Mouse (Mus musculus) cerebellum, adult 2 months (tissue): ENCODE measurements around the gene Gramd1a. TPM values are rescaled to one million over a fixed set of nuclear protein-coding genes. Genes with fewer than 3 reads are reported as not detected.

ENCODE experiments used
- DNase-seq, 2 experiments: peaks; one replicate each; pipeline ENCODE4 v3.0.0; 2021
- H3K27ac ChIP-seq: fragments of 200-500 bp; 2 replicates; pipeline ENCODE4 v1.5.1; 2012; ENCODE audit warnings: low read length, control low read depth, inconsistent platforms; ENCODE audit not compliant: insufficient read depth
- H3K27me3 ChIP-seq: fragments of 200-500 bp; 2 replicates; pipeline ENCODE4 v1.6.1; 2012; ENCODE audit warnings: inconsistent platforms, mild to moderate bottlenecking, low read length, moderate library complexity; ENCODE audit not compliant: control insufficient read depth, insufficient read depth
- H3K4me1 ChIP-seq: fragments of 200-500 bp; 2 replicates; pipeline ENCODE4 v1.6.1; 2011; ENCODE audit warnings: low read length; ENCODE audit not compliant: control insufficient read depth, insufficient read depth
- H3K4me3 ChIP-seq: fragments of 200-500 bp; replicated peaks from 2 replicates; pipeline ENCODE3; 2011; ENCODE audit warnings: mild to moderate bottlenecking, low read depth, low read length, control low read depth; ENCODE audit not compliant: insufficient read depth
- CTCF ChIP-seq: fragments of 200-500 bp; IDR thresholded peaks from 2 replicates; pipeline ENCODE4 v1.5.1; 2011; ENCODE audit warnings: low read depth, mild to moderate bottlenecking, control low read depth, low read length, moderate library complexity, borderline replicate concordance; ENCODE audit not compliant: insufficient read depth
- POLR2A ChIP-seq: fragments of 200-500 bp; IDR thresholded peaks from 2 replicates; pipeline ENCODE4 v1.6.1; 2011; ENCODE audit warnings: low read length, control low read depth, borderline replicate concordance; ENCODE audit not compliant: insufficient read depth
- WGBS: fragments of 180-500 bp; shearing (Covaris S2); methylation state at CpG from one replicate; pipeline ENCODE4 v1.1.7; 2018; 5-methylcytosine and 5-hydroxymethylcytosine counted together
- polyA plus RNA-seq: library from polyadenylated mRNA; depleted of rRNA; stranded (reverse); fragments of >200 nt; gene quantifications from 2 replicates; pipeline ENCODE4 v1.2.3, GENCODE M21; 2012

The Gramd1a gene
- polyA plus RNA-seq, 1 experiment = 153 TPM

DNA sequence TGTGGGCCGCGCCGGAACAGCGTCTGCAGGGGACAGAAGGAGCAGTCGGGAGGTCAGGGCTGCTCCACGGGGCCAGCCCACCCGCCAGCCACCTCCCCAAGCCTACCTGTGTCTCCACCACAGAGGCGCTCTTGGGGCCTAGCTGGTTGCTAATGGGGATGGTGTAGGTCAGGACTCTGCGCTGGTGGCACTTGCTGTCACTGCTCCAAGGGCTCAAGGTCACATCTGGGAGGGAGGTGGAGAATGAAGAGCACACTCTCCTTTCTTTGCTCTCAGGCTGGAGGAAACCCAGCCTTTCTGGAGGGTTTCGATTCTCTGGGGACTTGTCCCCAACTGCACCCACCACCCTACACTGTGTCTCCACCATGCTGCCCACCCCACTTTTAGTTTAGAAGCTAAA is 20.0 kb downstream of the Gramd1a start:
- DNase-seq = no peak
- TF ChIP-seq POLR2A (no peak), CTCF (no peak)
- Histone ChIP-seq H3K27ac (no peak overlapping the region), H3K27me3 (no peaks in the 10 kb centered on the region), H3K4me3 (no peak overlapping the region), H3K4me1 (no peaks in the 10 kb centered on the region)
- 94% methylated on average over 10 of the region's 10 CpGs for WGBS

DNA sequence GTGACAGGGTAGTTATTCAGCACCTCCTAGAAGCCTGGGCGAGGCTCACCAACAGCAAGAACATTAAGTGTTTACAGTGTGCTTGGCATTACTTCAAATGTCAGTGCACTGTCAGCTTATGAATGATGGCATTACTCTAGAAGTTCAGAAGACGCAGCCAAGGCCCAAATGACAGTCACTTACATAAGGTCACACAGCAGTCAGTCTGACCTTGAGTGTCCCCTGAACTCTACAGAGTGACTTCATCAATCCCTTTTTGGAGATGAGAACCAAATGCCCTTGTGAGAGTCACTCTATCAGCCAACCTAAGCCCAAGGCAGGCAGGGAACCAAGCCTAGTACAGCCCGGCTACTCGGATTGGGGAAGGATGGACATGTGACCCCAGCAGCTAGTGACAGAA is 23.8 kb downstream of the Gramd1a start:
- H3K4me3 ChIP-seq = no peak overlapping the region
- peaks cover 10% of the 10 kb centered on the region for H3K4me1 ChIP-seq
- no peak overlapping the region for H3K27ac ChIP-seq
- WGBS = 87% methylated on average over 4 of the region's 4 CpGs
- no peak for TF ChIP-seq POLR2A
- TF ChIP-seq CTCF = no peak
- no peaks in the 10 kb centered on the region for H3K27me3 ChIP-seq
- no peak for DNase-seq

DNA sequence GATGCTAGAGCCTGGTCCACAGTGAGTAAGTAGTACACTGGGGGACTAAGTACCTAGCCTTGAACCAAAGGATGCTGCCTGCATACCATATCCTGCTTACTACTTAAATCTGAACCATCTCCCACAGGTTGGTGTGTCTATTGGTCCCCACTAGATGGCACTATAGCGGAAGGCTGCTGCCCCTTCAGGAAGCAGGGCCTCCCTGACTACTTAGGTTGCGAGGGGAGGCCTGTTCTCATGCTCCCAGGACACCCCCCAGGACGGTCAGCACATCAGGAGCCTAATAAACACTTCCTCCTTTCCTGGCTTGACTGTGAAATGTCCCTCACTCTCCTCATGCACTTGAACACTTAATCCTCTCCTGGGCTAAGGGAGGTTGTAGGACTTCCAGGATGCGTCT is 24.9 kb downstream of the Gramd1a start:
- peaks cover 10% of the 10 kb centered on the region for H3K4me1 ChIP-seq
- DNase-seq = peak; percentile 65 to 74
- no peaks in the 10 kb centered on the region for H3K27me3 ChIP-seq
- H3K27ac ChIP-seq = no peak overlapping the region
- peak; percentile 84 for TF ChIP-seq CTCF
- TF ChIP-seq POLR2A = no peak
- 30% methylated on average over 4 of the region's 4 CpGs for WGBS
- no peak overlapping the region for H3K4me3 ChIP-seq

DNA sequence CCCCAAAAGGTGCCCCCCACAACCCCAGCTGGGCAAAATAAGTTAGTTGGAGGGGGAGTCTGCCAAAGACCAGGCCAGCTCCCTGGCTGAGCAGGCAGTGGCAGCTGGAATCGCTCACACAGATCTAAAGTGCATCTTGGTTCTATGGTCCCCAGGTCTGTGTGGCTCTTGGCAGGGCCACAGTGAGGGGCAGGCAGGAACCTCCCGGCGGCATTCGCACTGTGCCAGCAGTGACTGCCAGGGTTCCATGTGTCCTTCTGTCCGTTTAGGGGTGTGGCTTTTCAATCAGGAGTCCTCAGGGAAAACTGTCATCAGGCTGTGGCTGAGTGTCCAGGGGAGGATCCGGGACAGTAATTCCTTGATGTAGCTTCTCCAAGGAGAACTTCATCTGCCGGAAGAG is 25.5 kb downstream of the Gramd1a start:
- Histone ChIP-seq H3K27me3 (no peaks in the 10 kb centered on the region), H3K4me1 (peaks cover 10% of the 10 kb centered on the region), H3K27ac (no peak overlapping the region), H3K4me3 (no peak overlapping the region)
- DNase-seq = no peak
- 27% methylated on average over 7 of the region's 7 CpGs for WGBS
- TF ChIP-seq CTCF (no peak), POLR2A (no peak)

DNA sequence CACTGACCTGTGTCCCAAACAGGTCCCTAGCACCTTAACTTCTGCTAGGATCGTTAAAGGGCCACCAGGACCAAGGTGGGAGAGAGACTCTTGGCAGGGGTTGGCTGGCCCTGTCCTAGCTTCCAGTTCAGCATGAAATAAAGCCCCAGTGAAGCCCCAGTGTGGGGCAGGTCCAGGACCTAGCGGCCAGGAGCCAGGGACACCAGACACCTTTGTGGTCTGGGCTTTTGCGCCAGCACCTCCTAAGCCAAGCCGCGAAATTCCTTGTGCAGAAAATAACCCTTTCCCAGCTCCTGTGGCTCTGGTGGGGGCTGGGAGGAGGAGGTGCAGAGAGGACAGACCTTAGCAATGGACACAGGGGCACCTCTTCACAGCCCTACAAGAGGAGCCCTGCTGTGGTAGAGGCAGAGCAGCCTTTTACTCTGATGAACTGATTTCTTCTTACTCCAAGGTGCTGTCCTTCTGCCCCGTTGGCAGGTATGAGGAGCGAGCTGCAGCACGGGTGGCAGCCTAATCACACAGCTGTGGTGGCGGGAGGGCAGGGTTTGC is 27.5 kb downstream of the Gramd1a start:
- WGBS = 40% methylated on average over 9 of the region's 9 CpGs
- H3K27ac ChIP-seq = peak overlapping the region; percentile 32; the same call in 1 of the 2 replicates
- no peak for TF ChIP-seq POLR2A
- no peak for TF ChIP-seq CTCF
- DNase-seq = peak; percentile 42 to 50
- H3K4me1 ChIP-seq = peaks cover 10% of the 10 kb centered on the region
- no peaks in the 10 kb centered on the region for H3K27me3 ChIP-seq
- H3K4me3 ChIP-seq = no peak overlapping the region

DNA sequence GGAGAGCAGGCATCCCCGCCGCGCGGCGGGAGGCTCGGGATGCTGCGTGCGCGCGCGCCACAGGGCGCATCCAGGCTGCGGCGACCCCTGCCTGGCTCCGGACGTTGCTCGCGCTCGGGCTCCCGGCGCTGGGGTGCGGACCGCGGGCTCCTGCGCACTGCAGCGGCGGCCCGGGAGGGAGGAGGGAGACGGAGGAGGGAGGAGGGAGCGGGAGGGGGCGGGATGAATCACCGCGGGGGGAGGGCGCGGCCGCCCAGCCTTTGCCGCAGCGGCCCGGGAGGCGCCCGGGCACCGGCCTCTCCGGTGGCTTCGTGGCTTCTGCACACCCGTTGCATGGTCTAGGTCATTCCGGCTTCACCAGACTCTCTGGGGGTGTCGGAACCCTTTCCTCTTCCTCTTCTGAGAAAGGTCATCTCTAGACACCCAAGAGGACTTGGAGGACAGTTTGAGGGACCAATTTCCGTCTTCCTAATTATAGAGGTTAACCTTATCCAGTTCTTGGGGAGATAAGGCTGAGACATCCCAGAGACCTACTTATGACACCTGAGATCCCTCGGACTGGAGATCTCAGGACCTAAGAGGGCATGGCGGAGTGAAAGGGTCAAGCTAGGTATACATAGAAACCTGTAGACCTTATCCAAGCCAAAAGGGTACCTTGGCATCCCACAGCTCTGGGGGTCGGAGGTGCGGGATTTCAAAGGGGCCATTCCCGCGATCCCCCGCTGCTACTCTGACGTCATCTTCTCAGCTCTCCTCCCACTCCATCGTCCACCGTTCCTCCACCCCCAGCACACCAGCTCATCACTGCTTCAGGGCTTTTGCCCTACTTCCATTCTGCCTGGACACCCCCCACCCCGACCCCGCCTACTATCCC is 28.6 kb downstream of the Gramd1a start, which contains the start of gene Scn1b:
TSS of gene Scn1b (minus strand) at position 153 of the 874 bp plus-strand sequence.
- DNase-seq = peak; percentile 85 to 86
- Histone ChIP-seq H3K4me1 (peaks cover 18% of the 10 kb centered on the region), H3K27me3 (no peaks in the 10 kb centered on the region), H3K27ac (peak within 1 kb of the TSS; percentile 97), H3K4me3 (peak within 1 kb of the TSS; percentile 86)
- WGBS = 1% methylated on average over 36 of the region's 60 CpGs
- TF ChIP-seq POLR2A (peak; percentile 67), CTCF (no peak)

DNA sequence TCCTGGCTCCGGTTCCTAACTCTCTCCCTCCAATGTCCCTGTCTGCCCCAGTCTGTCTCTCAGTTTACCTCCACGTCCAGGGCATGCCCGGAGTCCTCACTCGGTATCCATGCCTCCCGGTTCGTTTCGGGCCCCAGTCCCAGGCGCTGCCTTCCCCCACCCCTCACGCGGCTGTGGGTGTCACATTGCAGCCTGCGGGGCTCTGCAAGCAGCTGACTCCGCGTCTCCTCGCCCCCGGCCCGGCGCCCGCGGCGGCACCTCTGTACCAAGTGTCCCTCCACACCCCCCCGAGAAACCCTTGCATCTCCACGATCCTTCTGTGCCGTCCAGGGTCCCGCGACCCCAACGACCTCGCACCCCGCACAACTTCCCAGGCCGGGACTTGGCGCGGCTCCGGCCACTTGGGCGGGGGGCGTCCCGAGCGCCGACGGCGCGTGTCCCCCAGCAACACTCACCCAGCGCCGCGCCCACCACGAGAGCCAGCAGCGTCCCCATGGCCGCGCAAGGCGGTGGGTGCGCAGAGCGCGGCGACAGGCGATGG is 29.4 kb downstream of the Gramd1a start:
- under 1% methylated on average over 47 of the region's 53 CpGs for WGBS
- peaks cover 22% of the 10 kb centered on the region for H3K4me1 ChIP-seq
- peak overlapping the region; percentile 94 for H3K27ac ChIP-seq
- peak; percentile 66 to 74 for DNase-seq
- H3K4me3 ChIP-seq = peak overlapping the region; percentile 86
- TF ChIP-seq POLR2A = no peak
- no peak for TF ChIP-seq CTCF
- H3K27me3 ChIP-seq = no peaks in the 10 kb centered on the region
